Mouse (Mus musculus): Measurements from ENCODE around the gene Ptrh2.

Gene Ptrh2

GRCm38 (mm10) chr11:86671041-86671675 is 12.6 kb upstream of the Ptrh2 start:
- DNase-seq (ENCODE audit: low spot score in 2 of 2), result no peak

GRCm38 (mm10) chr11:86672772-86673171 is 11.0 kb upstream of the Ptrh2 start:
- DNase-seq (ENCODE audit: low spot score in 2 of 2), result no peak

- DNase-seq (ENCODE audit: low spot score in 2 of 2), result no peak
Measured at GRCm38 (mm10) chr11:86675520-86675919, 8.3 kb upstream of the Ptrh2 start.

GRCm38 (mm10) chr11:86678957-86679356 is 4.8 kb upstream of the Ptrh2 start:
- no peak for DNase-seq (ENCODE audit: low spot score in 2 of 2)

GRCm38 (mm10) chr11:86680729-86681128 is 3.1 kb upstream of the Ptrh2 start:
- no peak for DNase-seq (ENCODE audit: low spot score in 2 of 2)

GRCm38 (mm10) chr11:86681423-86681822 is 2.4 kb upstream of the Ptrh2 start:
- DNase-seq (ENCODE audit: low spot score in 2 of 2), result no peak

- DNase-seq (ENCODE audit: low spot score in 2 of 2), result no peak
Measured at GRCm38 (mm10) chr11:86682861-86683260, 924 bp upstream of the Ptrh2 start.

- no peak for DNase-seq (ENCODE audit: low spot score in 2 of 2)
Measured at GRCm38 (mm10) chr11:86684126-86685012, 584 bp downstream of the Ptrh2 start.

GRCm38 (mm10) chr11:86685366-86685765 is 1.6 kb downstream of the Ptrh2 start:
- no peak for DNase-seq (ENCODE audit: low spot score in 2 of 2)

GRCm38 (mm10) chr11:86690383-86690782 is 6.6 kb downstream of the Ptrh2 start:
- no peak for DNase-seq (ENCODE audit: low spot score in 2 of 2)

GRCm38 (mm10) chr11:86691482-86691881 is 7.7 kb downstream of the Ptrh2 start:
- DNase-seq (ENCODE audit: low spot score in 2 of 2), result no peak

GRCm38 (mm10) chr11:86691956-86692355 is 8.2 kb downstream of the Ptrh2 start:
- DNase-seq (ENCODE audit: low spot score in 2 of 2), result no peak

- DNase-seq (ENCODE audit: low spot score in 2 of 2), result no peak
Measured at GRCm38 (mm10) chr11:86692546-86692945, 8.8 kb downstream of the Ptrh2 start.

GRCm38 (mm10) chr11:86695461-86695860 is 11.7 kb downstream of the Ptrh2 start:
- no peak for DNase-seq (ENCODE audit: low spot score in 2 of 2)

- DNase-seq (ENCODE audit: low spot score in 2 of 2), result no peak
Measured at GRCm38 (mm10) chr11:86701151-86701550, 17.4 kb downstream of the Ptrh2 start.

GRCm38 (mm10) chr11:86714606-86715005 is 30.8 kb downstream of the Ptrh2 start:
- DNase-seq (ENCODE audit: low spot score in 2 of 2), result no peak

GRCm38 (mm10) chr11:86717306-86718065 is 33.7 kb downstream of the Ptrh2 start:
- DNase-seq (ENCODE audit: low spot score in 2 of 2), result no peak

GRCm38 (mm10) chr11:86718369-86718768 is 34.6 kb downstream of the Ptrh2 start:
- no peak for DNase-seq (ENCODE audit: low spot score in 2 of 2)

- no peak for DNase-seq (ENCODE audit: low spot score in 2 of 2)
Measured at GRCm38 (mm10) chr11:86719390-86719789, 35.6 kb downstream of the Ptrh2 start.

- DNase-seq (ENCODE audit: low spot score in 2 of 2), result no peak
Measured at GRCm38 (mm10) chr11:86724004-86724403, 40.2 kb downstream of the Ptrh2 start.

- no peak for DNase-seq (ENCODE audit: low spot score in 2 of 2)
Measured at GRCm38 (mm10) chr11:86724982-86725381, 41.2 kb downstream of the Ptrh2 start.

GRCm38 (mm10) chr11:86725607-86726006 is 41.8 kb downstream of the Ptrh2 start:
- no peak for DNase-seq (ENCODE audit: low spot score in 2 of 2)

Data from frontal cortex, postnatal 10 days (tissue).